Comparison of ENCODE assay signal across 11 mouse cellular contexts in genomic region chr19:5940656-5941055, GRCm38 (mm10). TPM values are rescaled to one million over a fixed set of nuclear protein-coding genes. Genes with fewer than 3 reads are reported as not detected.
DNase-seq lines count a peak whose midpoint lies in the region; ATAC-seq and TF ChIP-seq lines count a peak whose summit lies in the region.
"Had no signal": no experiment of that assay in that cellular context is flagged by ENCODE, and none has a peak within 500 bp of the region (broad histone marks: within the 10 kb centered on the region; RNA-seq: fewer than 3 reads in every experiment).

No protein-coding gene starts in this region.

- ATAC-seq in heart, embryonic 12.5 days (ENCODE audit: insufficient number of reproducible peaks, low FRiP score): no peak
- ATAC-seq in neural tube, embryonic 13.5 days (ENCODE audit: low read depth): no peak
- no peak for ATAC-seq in embryonic facial prominence, embryonic 15.5 days (ENCODE audit: insufficient number of reproducible peaks, low FRiP score, low TSS enrichment, low read depth)
- no peak for ATAC-seq in stomach, embryonic 16.5 days (ENCODE audit: insufficient read depth, low FRiP score)
- ATAC-seq: midbrain, embryonic 15.5 days had no signal

- DNase-seq in heart, postnatal 4 days: no peak
- DNase-seq in neural tube, embryonic 10.5 days (ENCODE audit: extremely low spot score, low spot score): no peak
- no peak for DNase-seq in thymus, adult 2 months

- H3K4me2 ChIP-seq in heart, embryonic 12.5 days: no peak overlapping the region
- no peak overlapping the region for H3K4me2 ChIP-seq in neural tube, embryonic 13.5 days
- no peak overlapping the region for H3K4me2 ChIP-seq in embryonic facial prominence, embryonic 15.5 days (replicated peaks)
- H3K4me2 ChIP-seq in stomach, embryonic 16.5 days (ENCODE audit: low read depth, low read length): no peak overlapping the region
- H3K4me2 ChIP-seq: liver, embryonic 11.5 days; midbrain, embryonic 15.5 days had no signal

- WGBS in heart, embryonic 12.5 days: 94% methylated on average over 10 of the region's 10 CpGs
- WGBS in neural tube, embryonic 13.5 days: 95% methylated on average over 10 of the region's 10 CpGs
- WGBS in embryonic facial prominence, embryonic 15.5 days: 85% methylated on average over 10 of the region's 10 CpGs
- 86% methylated on average over 10 of the region's 10 CpGs for WGBS in stomach, embryonic 16.5 days
- 96% methylated on average over 10 of the region's 10 CpGs for WGBS in thymus, adult 2 months

- H3K9ac ChIP-seq in heart, embryonic 12.5 days: no peak overlapping the region
- H3K9ac ChIP-seq in neural tube, embryonic 13.5 days: no peak overlapping the region
- no peak overlapping the region for H3K9ac ChIP-seq in embryonic facial prominence, embryonic 15.5 days
- no peak overlapping the region for H3K9ac ChIP-seq in stomach, embryonic 16.5 days (ENCODE audit: low read length)
- H3K9ac ChIP-seq: midbrain, embryonic 15.5 days had no signal

- H3K27ac ChIP-seq in heart, embryonic 12.5 days (ENCODE audit: poor library complexity, severe bottlenecking): peak overlapping the region; percentile 48
- 0 out of 2 replicates have a peak overlapping the region, but pooled peaks have one; percentile 2 for H3K27ac ChIP-seq in neural tube, embryonic 13.5 days (replicated peaks)
- peak overlapping the region; percentile 85 for H3K27ac ChIP-seq in embryonic facial prominence, embryonic 15.5 days (replicated peaks)
- peak overlapping the region; percentile 85 for H3K27ac ChIP-seq in stomach, embryonic 16.5 days (ENCODE audit: low read length)
- H3K27ac ChIP-seq in thymus, adult 2 months (ENCODE audit: control insufficient read depth, insufficient read depth, low read length): no peak overlapping the region
- H3K27ac ChIP-seq: midbrain, embryonic 15.5 days had no signal

- no peak for TF ChIP-seq POLR2A in thymus, adult 2 months (IDR thresholded peaks at IDR 0.05; ENCODE audit: control insufficient read depth, extremely low read depth, insufficient read depth, low read length, poor library complexity)

- TF ChIP-seq CTCF in thymus, adult 2 months (IDR thresholded peaks at IDR 0.05; ENCODE audit: borderline replicate concordance, control insufficient read depth, extremely low read depth, insufficient read depth, low read length, poor library complexity): no peak

- H3K4me3 ChIP-seq in heart, embryonic 12.5 days: no peak overlapping the region
- no peak overlapping the region for H3K4me3 ChIP-seq in neural tube, embryonic 13.5 days
- H3K4me3 ChIP-seq in embryonic facial prominence, embryonic 15.5 days (replicated peaks): no peak overlapping the region
- no peak overlapping the region for H3K4me3 ChIP-seq in stomach, embryonic 16.5 days (replicated peaks; ENCODE audit: low read length)
- no peak overlapping the region for H3K4me3 ChIP-seq in thymus, adult 2 months (ENCODE audit: control insufficient read depth, insufficient read depth, low read length)
- H3K4me3 ChIP-seq: midbrain, embryonic 15.5 days had no signal

- H3K4me1 ChIP-seq in heart, embryonic 12.5 days (replicated peaks): peaks cover 65% of the 10 kb centered on the region
- H3K4me1 ChIP-seq in neural tube, embryonic 13.5 days (replicated peaks): peaks cover 30% of the 10 kb centered on the region
- H3K4me1 ChIP-seq in embryonic facial prominence, embryonic 15.5 days: peaks cover 52% of the 10 kb centered on the region
- peaks cover 48% of the 10 kb centered on the region for H3K4me1 ChIP-seq in stomach, embryonic 16.5 days (ENCODE audit: control insufficient read depth, insufficient read depth, low read length)
- H3K4me1 ChIP-seq in thymus, adult 2 months (replicated peaks; ENCODE audit: control insufficient read depth, insufficient read depth, low read length): 0 out of 2 replicates have a peak, but pooled peaks cover 2% of the 10 kb centered on the region

- peaks cover 27% of the 10 kb centered on the region for H3K36me3 ChIP-seq in heart, embryonic 12.5 days
- peaks cover 23% of the 10 kb centered on the region for H3K36me3 ChIP-seq in neural tube, embryonic 13.5 days
- H3K36me3 ChIP-seq in embryonic facial prominence, embryonic 15.5 days: peaks cover 22% of the 10 kb centered on the region
- H3K36me3 ChIP-seq in stomach, embryonic 16.5 days (ENCODE audit: control insufficient read depth, insufficient read depth, low read length): no peaks in the 10 kb centered on the region
- peaks cover 11% of the 10 kb centered on the region for H3K36me3 ChIP-seq in thymus, adult 2 months (ENCODE audit: control insufficient read depth, insufficient read depth, low read length)
- H3K36me3 ChIP-seq: midbrain, embryonic 15.5 days had no signal

- H3K9me3 ChIP-seq in heart, embryonic 12.5 days (replicated peaks): no peaks in the 10 kb centered on the region
- H3K9me3 ChIP-seq in neural tube, embryonic 13.5 days: no peaks in the 10 kb centered on the region
- no peaks in the 10 kb centered on the region for H3K9me3 ChIP-seq in embryonic facial prominence, embryonic 15.5 days (replicated peaks)
- H3K9me3 ChIP-seq in stomach, embryonic 16.5 days (replicated peaks; ENCODE audit: control insufficient read depth, low read length): no peaks in the 10 kb centered on the region
- H3K9me3 ChIP-seq: midbrain, embryonic 15.5 days had no signal

- no peaks in the 10 kb centered on the region for H3K27me3 ChIP-seq in heart, embryonic 12.5 days (replicated peaks)
- H3K27me3 ChIP-seq in neural tube, embryonic 13.5 days: no peaks in the 10 kb centered on the region
- H3K27me3 ChIP-seq in embryonic facial prominence, embryonic 15.5 days: no peaks in the 10 kb centered on the region
- no peaks in the 10 kb centered on the region for H3K27me3 ChIP-seq in stomach, embryonic 16.5 days (ENCODE audit: control insufficient read depth, insufficient read depth, low read length)
- H3K27me3 ChIP-seq in thymus, adult 2 months (ENCODE audit: control insufficient read depth, insufficient read depth, low read length): no peaks in the 10 kb centered on the region
- H3K27me3 ChIP-seq: midbrain, embryonic 15.5 days had no signal

RNA-seq across cellular contexts. Expression of gene Cdc42ep2, which starts 16.0 kb away (rescaled TPM):
- 6.5 and 7.3 TPM in 2 replicates for polyA plus RNA-seq in heart, embryonic 12.5 days (2016; fragmentation: Nextera tagmentation; extraction: Ambion mirVana)
- 10 to 100 TPM; 14.2 to 14.7 TPM for total RNA-seq in heart, postnatal 4 days (2021)
- polyA plus RNA-seq in neural tube, embryonic 13.5 days (2015; fragmentation: Nextera tagmentation; extraction: Ambion mirVana): 11.8 and 13.5 TPM in 2 replicates
- polyA plus RNA-seq in embryonic facial prominence, embryonic 15.5 days (2015; fragmentation: Nextera tagmentation; extraction: Ambion mirVana): 11.0 TPM in 2 replicates
- polyA plus RNA-seq in stomach, embryonic 16.5 days (2015; fragmentation: Nextera tagmentation; extraction: Ambion mirVana): 13.4 and 13.9 TPM in 2 replicates
- 5.1 and 5.8 TPM in 2 replicates for polyA plus RNA-seq in thymus, adult 2 months (2012; rRNA removed)
- total RNA-seq: common myeloid progenitor, adult 5-6 weeks; hematopoietic stem cell, adult 5-6 weeks had no signal

RNA-seq across cellular contexts. Expression of gene Pola2, which starts 23.3 kb away (rescaled TPM):
- polyA plus RNA-seq in heart, embryonic 12.5 days (2016; fragmentation: Nextera tagmentation; extraction: Ambion mirVana): 49.3 and 51.1 TPM in 2 replicates
- total RNA-seq in heart, postnatal 4 days (2021): 10 to 100 TPM; 32.9 to 37.1 TPM
- 20.8 and 24.8 TPM in 2 replicates for polyA plus RNA-seq in neural tube, embryonic 13.5 days (2015; fragmentation: Nextera tagmentation; extraction: Ambion mirVana)
- 59.6 and 65.4 TPM in 2 replicates for polyA plus RNA-seq in embryonic facial prominence, embryonic 15.5 days (2015; fragmentation: Nextera tagmentation; extraction: Ambion mirVana)
- 49.6 and 50.4 TPM in 2 replicates for polyA plus RNA-seq in stomach, embryonic 16.5 days (2015; fragmentation: Nextera tagmentation; extraction: Ambion mirVana)
- 115 and 120 TPM in 2 replicates for polyA plus RNA-seq in thymus, adult 2 months (2012; rRNA removed)

RNA-seq across cellular contexts. Expression of gene Dpf2, which starts 27.8 kb away (rescaled TPM):
- polyA plus RNA-seq in heart, embryonic 12.5 days (2016; fragmentation: Nextera tagmentation; extraction: Ambion mirVana): 111 and 118 TPM in 2 replicates
- total RNA-seq in heart, postnatal 4 days (2021): 100 to 1,000 TPM; 111 to 119 TPM
- 117 and 135 TPM in 2 replicates for polyA plus RNA-seq in neural tube, embryonic 13.5 days (2015; fragmentation: Nextera tagmentation; extraction: Ambion mirVana)
- polyA plus RNA-seq in embryonic facial prominence, embryonic 15.5 days (2015; fragmentation: Nextera tagmentation; extraction: Ambion mirVana): 144 and 167 TPM in 2 replicates
- polyA plus RNA-seq in stomach, embryonic 16.5 days (2015; fragmentation: Nextera tagmentation; extraction: Ambion mirVana): 117 and 127 TPM in 2 replicates
- 175 and 194 TPM in 2 replicates for polyA plus RNA-seq in thymus, adult 2 months (2012; rRNA removed)

RNA-seq across cellular contexts. Expression of gene Slc22a20, which starts 45.3 kb away (rescaled TPM):
- polyA plus RNA-seq in heart, embryonic 12.5 days (2016; fragmentation: Nextera tagmentation; extraction: Ambion mirVana): not detected in 2 replicates
- not detected for total RNA-seq in heart, postnatal 4 days (2021)
- not detected in 2 replicates for polyA plus RNA-seq in neural tube, embryonic 13.5 days (2015; fragmentation: Nextera tagmentation; extraction: Ambion mirVana)
- not detected in 2 replicates for polyA plus RNA-seq in embryonic facial prominence, embryonic 15.5 days (2015; fragmentation: Nextera tagmentation; extraction: Ambion mirVana)
- polyA plus RNA-seq in stomach, embryonic 16.5 days (2015; fragmentation: Nextera tagmentation; extraction: Ambion mirVana): not detected in 2 replicates
- polyA plus RNA-seq in thymus, adult 2 months (2012; rRNA removed): 0.06 and 0.20 TPM in 2 replicates
- total RNA-seq: common myeloid progenitor, adult 5-6 weeks; hematopoietic stem cell, adult 5-6 weeks had no signal
- polyA plus RNA-seq: liver, embryonic 11.5 days; midbrain, embryonic 15.5 days had no signal

RNA-seq across cellular contexts. Expression of gene Tigd3, which starts 46.7 kb away (rescaled TPM):
- 1.5 and 1.9 TPM in 2 replicates for polyA plus RNA-seq in heart, embryonic 12.5 days (2016; fragmentation: Nextera tagmentation; extraction: Ambion mirVana)
- total RNA-seq in heart, postnatal 4 days (2021): 1 to 10 TPM; 2.0 TPM
- 11.1 and 11.4 TPM in 2 replicates for polyA plus RNA-seq in neural tube, embryonic 13.5 days (2015; fragmentation: Nextera tagmentation; extraction: Ambion mirVana)
- 3.4 and 3.6 TPM in 2 replicates for polyA plus RNA-seq in embryonic facial prominence, embryonic 15.5 days (2015; fragmentation: Nextera tagmentation; extraction: Ambion mirVana)
- polyA plus RNA-seq in stomach, embryonic 16.5 days (2015; fragmentation: Nextera tagmentation; extraction: Ambion mirVana): 1.7 and 1.8 TPM in 2 replicates
- polyA plus RNA-seq in thymus, adult 2 months (2012; rRNA removed): 4.0 and 4.7 TPM in 2 replicates
